Mouse (Mus musculus) ES-Bruce4 (cell line): ENCODE data around the gene Nudt8.
"Not testable (repeated sequence)": the region's sequence is repeated elsewhere in the genome, so short reads cannot be mapped to it uniquely, and the experiment has no call there.

ENCODE experiments used
- CTCF ChIP-seq: IDR thresholded peaks from one replicate; pipeline ENCODE4 v1.8.1; 2011; ENCODE audit warnings: low read depth, low read length
- POLR2A ChIP-seq: IDR thresholded peaks from one replicate; pipeline ENCODE4 v1.8.1; 2011; ENCODE audit warnings: low read length; ENCODE audit not compliant: insufficient read depth

DNA sequence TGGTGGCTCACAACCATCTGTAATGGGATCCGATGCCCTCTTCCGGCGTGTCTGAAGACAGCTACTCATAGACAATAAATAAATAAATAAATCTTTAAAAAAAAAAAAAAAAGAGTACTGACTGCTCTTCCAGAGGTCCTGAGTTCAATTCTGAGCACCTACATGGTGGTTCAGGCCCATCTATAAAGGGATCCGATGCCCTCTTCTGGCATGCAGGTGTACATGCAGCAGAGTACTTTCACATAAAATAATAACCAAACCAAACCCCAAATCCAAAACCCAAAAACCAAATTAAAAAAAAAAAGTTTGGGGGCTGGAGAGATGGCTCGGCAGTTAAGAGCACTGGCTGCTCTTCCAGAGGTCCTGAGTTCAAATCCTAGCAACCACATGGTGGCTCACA lies 48.7 kb downstream of the Nudt8 start:
- not testable (repeated sequence) for TF ChIP-seq POLR2A, CTCF
